Mouse (Mus musculus) bone marrow, adult 2 months (tissue): ENCODE data around the gene Dlx3.

Source experiments
- CTCF ChIP-seq: fragments of 200-500 bp; IDR thresholded peaks from 2 replicates; pipeline ENCODE4 v1.5.1; 2011; ENCODE audit warnings: low read length, control low read depth; ENCODE audit not compliant: control insufficient read depth, insufficient read depth
- POLR2A ChIP-seq: fragments of 200-500 bp; IDR thresholded peaks from 2 replicates; pipeline ENCODE4 v1.6.1; 2011; ENCODE audit warnings: low read depth, mild to moderate bottlenecking, control low read depth, low read length, borderline replicate concordance; ENCODE audit not compliant: control insufficient read depth

- TF ChIP-seq POLR2A (no peak), CTCF (no peak)
These were observed 24.4 kb downstream of the Dlx3 start for GRCm38 (mm10) chr11:95144091-95144945.
